Mouse (Mus musculus) embryonic stem cell, embryonic (primary cell): ENCODE results near the gene Ptprk.

ENCODE experiments used
- CTCF ChIA-PET, 4 experiments: fragments of 300-600 bp in 2 of 4; fragments of 350-600 bp in 2 of 4; sonication (Branson Sonifier 250); formaldehyde crosslinking; loops; one replicate each; lab custom pipeline; 2022; ENCODE audit warnings: inconsistent platforms in 2 of 4; lab: Charles Lee
- POLR2A ChIA-PET, 4 experiments: fragments of 300-600 bp in 2 of 4; fragments of 350-600 bp in 2 of 4; sonication (Branson Sonifier 250); formaldehyde crosslinking; loops; one replicate each; lab custom pipeline; 2022; ENCODE audit warnings: antibody characterized with exemption in 4 of 4, inconsistent platforms in 1 of 4; lab: Charles Lee

Ptprk gene

GRCm38 (mm10) chr10:28098923-28099322 is 24.3 kb downstream of the Ptprk start:
- ChIA-PET POLR2A (interaction anchor here in 1 of 4 experiments (1.2 to 1.4 kb wide), 2 partner anchors 16 to 23 kb away, joined by 3 to 4 read pairs; no protein-coding TSS in a partner anchor), CTCF (no interaction called here)

- POLR2A ChIA-PET: no interaction called here
- CTCF ChIA-PET: no interaction called here
These were observed 28.8 kb downstream of the Ptprk start for GRCm38 (mm10) chr10:28103406-28103906.

GRCm38 (mm10) chr10:28103924-28104323 is 29.3 kb downstream of the Ptprk start:
- POLR2A ChIA-PET: no interaction called here
- CTCF ChIA-PET: no interaction called here

- CTCF ChIA-PET: no interaction called here
- POLR2A ChIA-PET: no interaction called here
These were observed 30.6 kb downstream of the Ptprk start for GRCm38 (mm10) chr10:28105247-28105646.

- ChIA-PET POLR2A (interaction anchor here in 1 of 4 experiments (0.6 to 2.4 kb wide), 3 partner anchors 12 to 132 kb away, joined by 3 to 9 read pairs (median 3); no protein-coding TSS in a partner anchor), CTCF (no interaction called here)
These were observed 38.4 kb downstream of the Ptprk start for GRCm38 (mm10) chr10:28112826-28113589.

- ChIA-PET POLR2A (interaction anchor here in 1 of 4 experiments (0.6 to 2.4 kb wide), 2 partner anchors 11 to 133 kb away, joined by 3 to 9 read pairs; no protein-coding TSS in a partner anchor), CTCF (no interaction called here)
These were observed 39.3 kb downstream of the Ptprk start for GRCm38 (mm10) chr10:28113879-28114278.

GRCm38 (mm10) chr10:28116982-28117381 is 42.4 kb downstream of the Ptprk start:
- POLR2A ChIA-PET: no interaction called here
- CTCF ChIA-PET: no interaction called here

GRCm38 (mm10) chr10:28118783-28119365 is 44.3 kb downstream of the Ptprk start:
- POLR2A ChIA-PET: interaction anchor here in 3 of 4 experiments (0.6 to 1.5 kb wide), 5 partner anchors 13 to 629 kb away, joined by 3 to 6 read pairs (median 3); partner anchors contain the start of gene Ptprk (in 1 of the 3)
- CTCF ChIA-PET: no interaction called here

GRCm38 (mm10) chr10:28123881-28124280 is 49.3 kb downstream of the Ptprk start:
- ChIA-PET CTCF (interaction anchor here in 1 of 4 experiments (1.1 kb wide), 1 partner anchor 38 kb away, joined by 3 read pairs; no protein-coding TSS in a partner anchor), POLR2A (interaction anchor here in 3 of 4 experiments (0.6 to 2.1 kb wide), 5 partner anchors 10 to 137 kb away, joined by 3 to 9 read pairs (median 3); partner anchors contain the start of gene Ptprk (in 2 of the 3))

GRCm38 (mm10) chr10:28128011-28128410 is 53.4 kb downstream of the Ptprk start:
- CTCF ChIA-PET: no interaction called here
- POLR2A ChIA-PET: no interaction called here

- ChIA-PET POLR2A (no interaction called here), CTCF (no interaction called here)
These were observed 53.8 kb downstream of the Ptprk start for GRCm38 (mm10) chr10:28128450-28128849.

- POLR2A ChIA-PET: interaction anchor here in 2 of 4 experiments (0.6 to 0.7 kb wide), 2 partner anchors 320 to 411 kb away, joined by 3 to 4 read pairs; no protein-coding TSS in a partner anchor
- CTCF ChIA-PET: no interaction called here
These were observed 55.8 kb downstream of the Ptprk start for GRCm38 (mm10) chr10:28130422-28130821.

GRCm38 (mm10) chr10:28133770-28134169 is 59.1 kb downstream of the Ptprk start:
- POLR2A ChIA-PET: no interaction called here
- CTCF ChIA-PET: no interaction called here

- POLR2A ChIA-PET: interaction anchor here in 1 of 4 experiments (1.2 kb wide), 1 partner anchor 14 kb away, joined by 3 read pairs; no protein-coding TSS in a partner anchor
- CTCF ChIA-PET: no interaction called here
These were observed 63.8 kb downstream of the Ptprk start for GRCm38 (mm10) chr10:28138399-28138798.

- POLR2A ChIA-PET: no interaction called here
These were observed 69.8 kb downstream of the Ptprk start for GRCm38 (mm10) chr10:28144459-28144858.

GRCm38 (mm10) chr10:28145326-28145725 is 70.7 kb downstream of the Ptprk start:
- POLR2A ChIA-PET: no interaction called here
- CTCF ChIA-PET: no interaction called here

More at GRCm38 (mm10) chr10:28144459-28144858, 69.8 kb downstream of the Ptprk start:
- CTCF ChIA-PET: interaction anchor here in 1 of 4 experiments (0.5 kb wide), 1 partner anchor 498 kb away, joined by 4 read pairs; no protein-coding TSS in a partner anchor

- CTCF ChIA-PET: no interaction called here
- POLR2A ChIA-PET: interaction anchor here in 1 of 4 experiments (1.1 kb wide), 1 partner anchor 8 kb away, joined by 3 read pairs; no protein-coding TSS in a partner anchor
These were observed 81.4 kb downstream of the Ptprk start for GRCm38 (mm10) chr10:28155688-28156685.

- CTCF ChIA-PET: no interaction called here
- POLR2A ChIA-PET: no interaction called here
These were observed 85.1 kb downstream of the Ptprk start for GRCm38 (mm10) chr10:28159716-28160115.
